Mouse (Mus musculus): ENCODE measurements around the gene Padi2. TPM values are rescaled to one million over a fixed set of nuclear protein-coding genes. Genes with fewer than 3 reads are reported as not detected.

Gene Padi2
- polyA plus RNA-seq, 1 experiment from 2014 or later: 16.1 TPM

DNA sequence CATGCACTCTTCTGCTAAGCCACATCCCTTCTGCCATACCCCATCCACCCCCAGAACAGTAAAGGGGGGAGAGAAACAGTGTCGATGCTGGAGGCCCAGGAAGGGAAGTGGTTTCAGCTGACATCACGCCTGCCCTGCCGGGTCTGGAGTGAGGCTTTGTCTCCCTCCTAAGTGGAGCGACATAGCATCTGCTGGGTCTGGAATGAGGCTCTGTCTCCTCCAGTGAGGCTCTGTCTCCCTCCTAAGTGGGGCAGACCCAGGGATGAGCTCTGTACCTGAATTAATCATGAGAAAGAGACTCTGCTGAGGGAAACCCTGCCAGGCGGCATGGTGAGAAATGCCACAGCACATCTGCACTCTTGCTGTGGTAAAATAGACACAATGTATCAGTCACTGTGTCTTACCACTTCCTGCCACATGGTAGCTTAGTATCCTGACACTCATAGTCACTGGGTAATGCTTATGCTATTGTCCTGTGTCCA is 38.9 kb downstream of the Padi2 start:
- Histone ChIP-seq H3K4me2 (ENCODE audit: low read depth, low read length) (no peak overlapping the region), H3K4me3 (ENCODE audit: low read depth, low read length) (no peak overlapping the region), H3K4me1 (ENCODE audit: control insufficient read depth, insufficient read depth, low read length) (no peaks in the 10 kb centered on the region), H3K9me3 (ENCODE audit: control insufficient read depth, low read length) (no peaks in the 10 kb centered on the region), H3K9ac (ENCODE audit: low read depth, low read length) (no peak overlapping the region), H3K36me3 (ENCODE audit: control insufficient read depth, insufficient read depth, low read length) (no peaks in the 10 kb centered on the region), H3K27ac (replicated peaks; ENCODE audit: low read depth, low read length) (no peak overlapping the region), H3K27me3 (replicated peaks; ENCODE audit: control insufficient read depth, insufficient read depth, low read length) (no peaks in the 10 kb centered on the region)
- ATAC-seq (ENCODE audit: low read depth): no peak
- DNase-seq (ENCODE audit: low spot score): no peak
- 67% methylated on average over 5 of the region's 5 CpGs for WGBS

DNA sequence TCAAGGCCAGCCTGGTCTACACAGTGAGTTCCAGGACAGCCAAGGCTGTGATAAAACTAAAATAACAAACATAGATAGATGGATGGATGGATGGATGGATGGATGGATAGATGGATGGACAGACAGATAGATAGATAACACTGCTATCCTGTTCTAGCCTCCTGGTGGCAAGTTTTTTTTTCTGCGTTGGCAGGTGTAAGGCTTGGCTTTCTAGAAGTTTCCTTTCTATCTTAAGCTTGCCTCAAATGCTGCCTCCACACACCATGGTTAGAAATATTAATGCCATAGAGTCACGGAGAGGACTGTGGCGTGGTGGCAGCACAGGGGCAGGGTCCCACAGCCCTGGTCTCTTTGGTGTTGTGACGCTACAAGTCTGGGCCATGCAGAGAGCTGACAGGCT is 39.4 kb downstream of the Padi2 start:
- Histone ChIP-seq H3K4me3 (ENCODE audit: low read depth, low read length) (no peak overlapping the region), H3K4me2 (ENCODE audit: low read depth, low read length) (no peak overlapping the region), H3K27me3 (replicated peaks; ENCODE audit: control insufficient read depth, insufficient read depth, low read length) (no peaks in the 10 kb centered on the region), H3K4me1 (ENCODE audit: control insufficient read depth, insufficient read depth, low read length) (no peaks in the 10 kb centered on the region), H3K36me3 (ENCODE audit: control insufficient read depth, insufficient read depth, low read length) (no peaks in the 10 kb centered on the region), H3K9ac (ENCODE audit: low read depth, low read length) (no peak overlapping the region), H3K27ac (replicated peaks; ENCODE audit: low read depth, low read length) (no peak overlapping the region), H3K9me3 (ENCODE audit: control insufficient read depth, low read length) (no peaks in the 10 kb centered on the region)
- 90% methylated on average over 4 of the region's 4 CpGs for WGBS
- DNase-seq (ENCODE audit: low spot score) (no peak), ATAC-seq (ENCODE audit: low read depth) (no peak)

DNA sequence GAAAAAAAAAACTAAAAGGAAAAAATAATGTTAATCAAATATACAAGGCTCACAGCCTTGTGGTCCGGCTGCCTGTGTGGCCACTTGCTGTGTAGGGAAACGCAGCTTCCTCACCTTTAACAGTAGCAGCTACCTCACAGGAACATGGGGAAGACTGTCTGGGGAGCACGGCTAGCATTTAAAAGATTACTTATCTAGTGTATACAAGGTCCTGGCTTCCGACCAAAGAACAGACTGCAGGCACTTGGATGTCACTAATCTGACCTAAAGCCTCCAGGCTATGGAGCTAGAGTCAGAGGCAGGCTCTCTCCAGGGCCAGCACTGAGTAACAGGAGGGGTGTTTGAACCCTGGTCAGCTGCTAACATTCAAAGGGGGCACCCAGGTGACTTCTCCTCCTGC is 39.9 kb downstream of the Padi2 start:
- DNase-seq (ENCODE audit: low spot score): no peak

DNA sequence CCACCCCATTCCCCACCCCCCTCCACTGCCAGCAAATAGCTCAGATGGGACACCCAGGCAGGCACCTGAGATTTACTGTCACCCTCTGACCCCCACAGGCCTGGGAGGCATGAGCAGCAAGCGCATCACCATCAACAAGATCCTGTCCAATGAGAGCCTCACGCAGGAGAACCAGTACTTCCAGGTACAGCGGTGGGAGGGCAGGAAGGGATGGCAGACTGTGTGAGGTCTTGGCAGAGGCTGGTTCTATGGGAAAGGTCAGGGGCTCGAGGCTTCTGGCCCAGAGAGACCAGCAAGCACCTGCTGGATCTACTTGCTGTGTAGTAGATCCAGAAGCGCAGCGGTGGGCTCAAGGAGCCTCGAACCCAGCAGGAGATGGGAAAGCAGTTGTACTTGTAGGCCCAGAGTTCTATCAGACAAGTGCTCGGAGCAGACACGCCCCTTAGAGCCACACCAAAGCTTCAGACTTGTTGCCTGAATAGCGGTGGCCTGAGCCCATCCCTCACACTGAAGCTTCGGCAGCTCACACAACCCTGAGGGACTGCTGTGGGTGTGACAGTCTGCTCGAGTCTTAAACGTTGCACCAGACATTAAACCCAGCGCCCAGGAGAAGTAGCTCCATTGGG is 40.5 kb downstream of the Padi2 start:
- DNase-seq (ENCODE audit: low spot score): no peak
- Histone ChIP-seq H3K27ac (replicated peaks; ENCODE audit: low read depth, low read length) (no peak overlapping the region), H3K36me3 (ENCODE audit: control insufficient read depth, insufficient read depth, low read length) (no peaks in the 10 kb centered on the region), H3K27me3 (replicated peaks; ENCODE audit: control insufficient read depth, insufficient read depth, low read length) (no peaks in the 10 kb centered on the region), H3K4me1 (ENCODE audit: control insufficient read depth, insufficient read depth, low read length) (no peaks in the 10 kb centered on the region), H3K4me3 (ENCODE audit: low read depth, low read length) (no peak overlapping the region), H3K4me2 (ENCODE audit: low read depth, low read length) (no peak overlapping the region), H3K9ac (ENCODE audit: low read depth, low read length) (no peak overlapping the region), H3K9me3 (ENCODE audit: control insufficient read depth, low read length) (no peaks in the 10 kb centered on the region)
- 66% methylated on average over 14 of the region's 14 CpGs for WGBS
- ATAC-seq (ENCODE audit: low read depth): no peak

More for the DNA sequence above, 39.9 kb downstream of the Padi2 start:
- Histone ChIP-seq H3K4me3 (ENCODE audit: low read depth, low read length) (no peak overlapping the region), H3K36me3 (ENCODE audit: control insufficient read depth, insufficient read depth, low read length) (no peaks in the 10 kb centered on the region), H3K27me3 (replicated peaks; ENCODE audit: control insufficient read depth, insufficient read depth, low read length) (no peaks in the 10 kb centered on the region), H3K4me1 (ENCODE audit: control insufficient read depth, insufficient read depth, low read length) (no peaks in the 10 kb centered on the region), H3K27ac (replicated peaks; ENCODE audit: low read depth, low read length) (no peak overlapping the region), H3K9ac (ENCODE audit: low read depth, low read length) (no peak overlapping the region), H3K4me2 (ENCODE audit: low read depth, low read length) (no peak overlapping the region), H3K9me3 (ENCODE audit: control insufficient read depth, low read length) (no peaks in the 10 kb centered on the region)
- no peak for ATAC-seq (ENCODE audit: low read depth)
- 68% methylated on average over 4 of the region's 4 CpGs for WGBS

DNA sequence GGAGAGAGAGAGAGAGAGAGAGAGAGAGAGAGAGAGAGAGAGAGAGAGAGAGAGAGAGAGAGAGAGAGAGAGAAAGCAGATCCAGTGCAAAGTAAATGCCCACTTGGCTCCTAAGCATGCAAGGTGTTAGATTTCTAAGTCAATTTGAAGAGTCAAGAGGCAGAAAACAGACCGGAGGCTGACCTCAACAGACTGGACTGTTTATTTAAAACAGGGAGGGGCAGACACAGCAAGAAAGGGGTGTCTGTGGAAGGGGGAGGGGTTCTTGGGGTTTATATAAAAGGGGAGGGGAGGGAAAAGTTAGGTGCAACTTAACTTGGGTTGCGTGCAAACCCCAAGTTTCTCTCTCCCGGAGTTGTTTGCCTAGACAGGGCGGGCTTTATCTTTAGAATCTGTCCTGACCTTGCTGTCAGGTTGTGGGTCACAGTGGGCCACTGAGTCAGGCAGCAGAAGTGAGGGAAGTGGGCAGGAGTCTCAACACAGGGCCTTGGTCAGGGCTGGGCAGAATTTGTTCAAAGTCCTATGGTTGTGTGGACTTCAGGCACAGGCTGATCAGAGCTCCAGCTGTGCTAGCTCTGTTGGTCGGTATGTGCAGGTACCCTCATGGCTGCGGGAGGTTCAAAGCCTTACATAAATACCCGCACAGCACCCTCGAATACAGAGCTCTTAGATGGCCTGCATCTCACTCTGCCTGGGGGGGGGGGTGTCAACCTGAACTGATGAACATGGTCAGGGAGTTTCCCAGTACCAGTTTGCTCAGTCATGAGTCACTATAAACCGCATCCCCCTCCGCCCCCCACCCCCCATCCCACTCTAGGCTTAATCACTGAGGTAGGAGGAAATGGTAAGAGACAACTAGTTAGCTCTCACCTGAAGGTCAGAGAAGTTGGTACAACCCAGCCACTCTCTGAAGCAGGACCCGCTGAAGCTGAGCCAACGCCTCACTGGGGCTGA is 41.6 kb downstream of the Padi2 start:
- Histone ChIP-seq H3K4me2 (ENCODE audit: low read depth, low read length) (no peak overlapping the region), H3K4me3 (ENCODE audit: low read depth, low read length) (no peak overlapping the region), H3K36me3 (ENCODE audit: control insufficient read depth, insufficient read depth, low read length) (no peaks in the 10 kb centered on the region), H3K27ac (replicated peaks; ENCODE audit: low read depth, low read length) (no peak overlapping the region), H3K9me3 (ENCODE audit: control insufficient read depth, low read length) (no peaks in the 10 kb centered on the region), H3K4me1 (ENCODE audit: control insufficient read depth, insufficient read depth, low read length) (no peaks in the 10 kb centered on the region), H3K27me3 (replicated peaks; ENCODE audit: control insufficient read depth, insufficient read depth, low read length) (no peaks in the 10 kb centered on the region), H3K9ac (ENCODE audit: low read depth, low read length) (no peak overlapping the region)
- DNase-seq (ENCODE audit: low spot score) (no peak), ATAC-seq (ENCODE audit: low read depth) (no peak)
- 74% methylated on average over 12 of the region's 12 CpGs for whole genome bisulfite sequencing

DNA sequence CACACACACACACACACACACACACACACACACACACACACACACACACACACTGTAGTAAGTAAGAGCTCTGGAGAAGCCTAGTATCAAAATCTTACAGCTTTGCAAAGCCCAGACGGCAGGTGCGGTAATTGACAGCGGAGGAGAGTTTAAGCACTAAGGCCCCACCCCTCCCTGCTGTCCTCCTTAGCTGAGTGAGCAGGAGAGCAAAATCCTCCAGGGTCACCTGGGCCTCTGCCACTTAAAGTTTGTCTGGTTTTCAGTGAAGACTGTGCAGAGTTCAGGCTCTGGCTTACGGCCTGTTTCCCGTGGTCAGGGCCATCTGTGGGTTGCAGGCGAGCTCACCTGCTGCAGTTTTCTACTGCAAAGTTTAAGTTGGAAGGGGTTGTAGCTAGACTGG is 42.3 kb downstream of the Padi2 start:
- Histone ChIP-seq H3K4me2 (ENCODE audit: low read depth, low read length) (no peak overlapping the region), H3K4me1 (ENCODE audit: control insufficient read depth, insufficient read depth, low read length) (no peaks in the 10 kb centered on the region), H3K27ac (replicated peaks; ENCODE audit: low read depth, low read length) (no peak overlapping the region), H3K27me3 (replicated peaks; ENCODE audit: control insufficient read depth, insufficient read depth, low read length) (no peaks in the 10 kb centered on the region), H3K9me3 (ENCODE audit: control insufficient read depth, low read length) (no peaks in the 10 kb centered on the region), H3K36me3 (ENCODE audit: control insufficient read depth, insufficient read depth, low read length) (no peaks in the 10 kb centered on the region), H3K4me3 (ENCODE audit: low read depth, low read length) (no peak overlapping the region), H3K9ac (ENCODE audit: low read depth, low read length) (no peak overlapping the region)
- WGBS: 66% methylated on average over 6 of the region's 6 CpGs
- DNase-seq (ENCODE audit: low spot score) (no peak), ATAC-seq (ENCODE audit: low read depth) (peak; percentile 27; the same call in 1 of the 2 replicates)

DNA sequence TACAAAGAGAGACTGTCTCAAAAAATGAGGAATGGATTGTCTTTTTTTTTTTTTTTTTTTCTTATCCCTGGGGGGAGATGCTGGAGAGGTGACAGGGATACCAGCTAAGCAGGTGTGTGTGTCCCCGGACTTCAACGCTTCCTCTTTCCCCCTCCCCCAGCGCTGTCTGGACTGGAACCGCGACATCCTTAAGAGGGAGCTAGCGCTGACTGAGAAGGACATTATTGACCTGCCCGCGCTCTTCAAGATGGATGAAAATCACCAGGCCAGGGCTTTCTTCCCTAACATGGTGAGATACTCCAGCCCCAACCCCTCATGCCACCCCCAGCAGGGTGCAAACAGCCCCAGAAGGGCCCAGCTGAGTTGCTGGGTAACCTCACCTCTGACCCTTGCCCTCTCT is 42.9 kb downstream of the Padi2 start:
- WGBS: 82% methylated on average over 8 of the region's 8 CpGs
- no peak overlapping the region for H3K27ac ChIP-seq (replicated peaks; ENCODE audit: low read depth, low read length)
- ATAC-seq (ENCODE audit: low read depth): no peak

DNA sequence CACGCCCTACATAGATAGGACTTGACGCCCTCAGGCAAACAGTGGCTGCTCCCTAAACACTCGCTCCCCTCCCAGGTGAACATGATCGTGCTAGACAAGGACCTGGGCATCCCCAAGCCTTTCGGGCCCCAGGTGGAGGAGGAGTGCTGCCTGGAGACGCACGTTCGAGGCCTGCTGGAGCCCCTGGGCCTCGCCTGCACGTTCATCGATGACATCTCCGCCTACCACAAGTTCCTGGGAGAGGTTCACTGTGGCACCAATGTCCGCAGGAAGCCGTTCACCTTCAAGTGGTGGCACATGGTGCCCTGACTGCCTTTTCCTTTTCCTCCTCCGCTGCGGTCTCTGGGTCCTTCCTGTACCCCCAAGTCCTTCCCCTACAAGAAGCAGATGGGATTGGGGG is 43.5 kb downstream of the Padi2 start:
- DNase-seq (ENCODE audit: low spot score) (no peak), ATAC-seq (ENCODE audit: low read depth) (no peak)
- no peak overlapping the region for H3K4me2 ChIP-seq (ENCODE audit: low read depth, low read length)
- H3K9ac ChIP-seq (ENCODE audit: low read depth, low read length): no peak overlapping the region
- H3K4me1 ChIP-seq (ENCODE audit: control insufficient read depth, insufficient read depth, low read length): no peaks in the 10 kb centered on the region
- H3K27me3 ChIP-seq (replicated peaks; ENCODE audit: control insufficient read depth, insufficient read depth, low read length): no peaks in the 10 kb centered on the region
- H3K4me3 ChIP-seq (ENCODE audit: low read depth, low read length): no peak overlapping the region
- no peak overlapping the region for H3K27ac ChIP-seq (replicated peaks; ENCODE audit: low read depth, low read length)
- H3K9me3 ChIP-seq (ENCODE audit: control insufficient read depth, low read length): no peaks in the 10 kb centered on the region
- 85% methylated on average over 16 of the region's 16 CpGs for WGBS
- H3K36me3 ChIP-seq (ENCODE audit: control insufficient read depth, insufficient read depth, low read length): no peaks in the 10 kb centered on the region

More for the DNA sequence above, 42.9 kb downstream of the Padi2 start:
- no peak for DNase-seq (ENCODE audit: low spot score)
- no peaks in the 10 kb centered on the region for H3K4me1 ChIP-seq (ENCODE audit: control insufficient read depth, insufficient read depth, low read length)
- no peaks in the 10 kb centered on the region for H3K27me3 ChIP-seq (replicated peaks; ENCODE audit: control insufficient read depth, insufficient read depth, low read length)
- H3K9me3 ChIP-seq (ENCODE audit: control insufficient read depth, low read length): no peaks in the 10 kb centered on the region
- no peak overlapping the region for H3K9ac ChIP-seq (ENCODE audit: low read depth, low read length)
- no peaks in the 10 kb centered on the region for H3K36me3 ChIP-seq (ENCODE audit: control insufficient read depth, insufficient read depth, low read length)
- H3K4me2 ChIP-seq (ENCODE audit: low read depth, low read length): no peak overlapping the region
- no peak overlapping the region for H3K4me3 ChIP-seq (ENCODE audit: low read depth, low read length)

Data from embryonic facial prominence, embryonic 14.5 days (tissue).